Comparison of ENCODE assay signal across 13 mouse cellular contexts in genomic region chr5:30111771-30112170, GRCm38 (mm10). TPM values are rescaled to one million over a fixed set of nuclear protein-coding genes. Genes with fewer than 3 reads are reported as not detected.
DNase-seq lines count a peak whose midpoint lies in the region; ATAC-seq and TF ChIP-seq lines count a peak whose summit lies in the region.
"Had no signal": no experiment of that assay in that cellular context is flagged by ENCODE, and none has a peak within 500 bp of the region (broad histone marks: within the 10 kb centered on the region; RNA-seq: fewer than 3 reads in every experiment).

No protein-coding gene starts in this region.

- TF ChIP-seq POLR2A in heart, adult 2 months (IDR thresholded peaks at IDR 0.05; ENCODE audit: insufficient read depth, low read depth, low read length), result no peak

- ATAC-seq in heart, embryonic 14.5 days (ENCODE audit: insufficient number of reproducible peaks, insufficient read depth, low FRiP score, low read depth), result no peak
- ATAC-seq in hindbrain, postnatal 0 days, result no peak
- no peak for ATAC-seq in neural tube, embryonic 15.5 days (ENCODE audit: low FRiP score)

- H3K79me2 ChIP-seq in heart, adult 2 months (replicated peaks; ENCODE audit: control insufficient read depth, insufficient read depth, low read length), result no peaks in the 10 kb centered on the region

- H3K4me1 ChIP-seq in heart, embryonic 14.5 days (ENCODE audit: control insufficient read depth in 2 of 2, insufficient read depth in 2 of 2, low read length in 2 of 2), result peaks cover 16 to 20% of the 10 kb centered on the region in 2 experiments
- H3K4me1 ChIP-seq in heart, adult 2 months (ENCODE audit: control insufficient read depth, insufficient read depth, low read length), result peaks cover 1% of the 10 kb centered on the region; the same call in 1 of the 2 replicates
- peaks cover 28% of the 10 kb centered on the region for H3K4me1 ChIP-seq in hindbrain, postnatal 0 days (ENCODE audit: insufficient read depth, low read length)
- H3K4me1 ChIP-seq in neural tube, embryonic 15.5 days, result peaks cover 59% of the 10 kb centered on the region

- H3K9me3 ChIP-seq in heart, embryonic 14.5 days (ENCODE audit: control insufficient read depth, low read length), result no peaks in the 10 kb centered on the region
- H3K9me3 ChIP-seq in hindbrain, postnatal 0 days (ENCODE audit: low read length), result no peaks in the 10 kb centered on the region
- H3K9me3 ChIP-seq in neural tube, embryonic 15.5 days (replicated peaks), result no peaks in the 10 kb centered on the region

- no peak overlapping the region for H3K4me3 ChIP-seq in heart, embryonic 14.5 days (ENCODE audit: control insufficient read depth in 1 of 2, insufficient read depth in 1 of 2, low read depth in 1 of 2, low read length in 2 of 2)
- no peak overlapping the region for H3K4me3 ChIP-seq in heart, adult 2 months
- no peak overlapping the region for H3K4me3 ChIP-seq in hindbrain, postnatal 0 days (ENCODE audit: low read length)
- H3K4me3 ChIP-seq in neural tube, embryonic 15.5 days (replicated peaks), result no peak overlapping the region

- peaks cover 3% of the 10 kb centered on the region; the same call in 1 of the 2 replicates for H3K36me3 ChIP-seq in heart, embryonic 14.5 days (ENCODE audit: control insufficient read depth, insufficient read depth, low read length)
- no peaks in the 10 kb centered on the region for H3K36me3 ChIP-seq in heart, adult 2 months (ENCODE audit: control insufficient read depth, insufficient read depth, low read length)
- no peaks in the 10 kb centered on the region for H3K36me3 ChIP-seq in hindbrain, postnatal 0 days (ENCODE audit: insufficient read depth, low read length)
- no peaks in the 10 kb centered on the region for H3K36me3 ChIP-seq in neural tube, embryonic 15.5 days

- H3K27ac ChIP-seq in heart, embryonic 14.5 days (replicated peaks in 1 of 2; ENCODE audit: control insufficient read depth in 1 of 2, insufficient read depth in 1 of 2, low read depth in 2 of 2, low read length in 2 of 2), result no peak overlapping the region
- H3K27ac ChIP-seq in heart, adult 2 months, result no peak overlapping the region
- H3K27ac ChIP-seq in hindbrain, postnatal 0 days, result no peak overlapping the region
- H3K27ac ChIP-seq in neural tube, embryonic 15.5 days (replicated peaks), result no peak overlapping the region

- H3K9ac ChIP-seq in heart, embryonic 14.5 days (ENCODE audit: low read length), result no peak overlapping the region
- no peak overlapping the region for H3K9ac ChIP-seq in heart, adult 2 months (ENCODE audit: low read depth, low read length)
- H3K9ac ChIP-seq in hindbrain, postnatal 0 days (replicated peaks; ENCODE audit: low read length), result no peak overlapping the region
- no peak overlapping the region for H3K9ac ChIP-seq in neural tube, embryonic 15.5 days (replicated peaks)

- no peak for DNase-seq in heart, adult 2 months
- DNase-seq in right cerebral cortex, postnatal 10 days (ENCODE audit: low spot score in 2 of 2), result peak; percentile 18 to 19
- DNase-seq in right cerebral cortex, adult 18-20 months, result no peak
- no peak for DNase-seq in hindbrain, postnatal 0 days (ENCODE audit: low spot score)
- no peak for DNase-seq in gastrocnemius, postnatal 4 days (ENCODE audit: low spot score in 2 of 2)
- DNase-seq in cerebellum, postnatal 10 days, result no peak
- DNase-seq: gastrocnemius, postnatal 25 days; lung, adult 18-20 months; spleen, adult 18-20 months; thymus, postnatal 25 days had no signal

- WGBS in heart, embryonic 14.5 days, result 67% methylated on average over 3 of the region's 3 CpGs
- WGBS in heart, adult 2 months, result 68% methylated on average over 3 of the region's 3 CpGs
- 56% methylated on average over 3 of the region's 3 CpGs for WGBS in hindbrain, postnatal 0 days
- WGBS in neural tube, embryonic 15.5 days, result 69% methylated on average over 3 of the region's 3 CpGs

- intact Hi-C loops in heart, adult 2 months (cut with DNase I), result loop anchor here (10.0 kb wide), 1 partner anchor 287 kb away; no protein-coding TSS in a partner anchor

- H3K4me2 ChIP-seq in heart, embryonic 14.5 days (ENCODE audit: low read length), result peak overlapping the region; percentile 60
- H3K4me2 ChIP-seq in hindbrain, postnatal 0 days (ENCODE audit: low read depth, low read length), result no peak overlapping the region
- peak overlapping the region; percentile 49 for H3K4me2 ChIP-seq in neural tube, embryonic 15.5 days

- TF ChIP-seq EP300 in heart, adult 2 months (IDR thresholded peaks at IDR 0.05; ENCODE audit: insufficient read depth, low read depth, low read length), result no peak

- peaks cover 81% of the 10 kb centered on the region for H3K27me3 ChIP-seq in heart, embryonic 14.5 days (ENCODE audit: control insufficient read depth, insufficient read depth, low read length)
- H3K27me3 ChIP-seq in heart, adult 2 months (ENCODE audit: control insufficient read depth, insufficient read depth, low read length), result peaks cover 2% of the 10 kb centered on the region; the same call in 1 of the 2 replicates
- H3K27me3 ChIP-seq in hindbrain, postnatal 0 days (ENCODE audit: insufficient read depth, low read length), result no peaks in the 10 kb centered on the region
- peaks cover 10% of the 10 kb centered on the region; the same call in 1 of the 2 replicates for H3K27me3 ChIP-seq in neural tube, embryonic 15.5 days (replicated peaks)

- no peak; the same call in 1 of the 2 replicates for TF ChIP-seq CTCF in heart, adult 2 months (IDR thresholded peaks at IDR 0.05)
- TF ChIP-seq CTCF in hindbrain, postnatal 0 days (IDR thresholded peaks at IDR 0.05; ENCODE audit: low read depth), result peak; percentile 30

RNA-seq across cellular contexts. Expression of gene 3110082J24Rik, which starts 5.9 kb away (rescaled TPM):
- not detected in 2 replicates for polyA plus RNA-seq in heart, embryonic 14.5 days (2014; fragmentation: Nextera tagmentation; extraction: Ambion mirVana)
- not detected for total RNA-seq in heart, adult 2 months (2021)
- polyA plus RNA-seq in heart, adult 2 months (2012; rRNA removed), result not detected in 2 replicates
- total RNA-seq in hindbrain, postnatal 0 days (2014; rRNA removed), result 3.2 and 6.3 TPM in 2 replicates
- 4.3 and 4.9 TPM in 2 replicates for polyA plus RNA-seq in hindbrain, postnatal 0 days (2015; fragmentation: Nextera tagmentation; extraction: Ambion mirVana)
- polyA plus RNA-seq in neural tube, embryonic 15.5 days (2015; fragmentation: Nextera tagmentation; extraction: Ambion mirVana), result 1.8 and 3.1 TPM in 2 replicates
- not detected for total RNA-seq in gastrocnemius, postnatal 4 days (2021)
- total RNA-seq: gastrocnemius, postnatal 25 days had no signal
- polyA plus RNA-seq: intestine, embryonic 14.5 days had no signal

RNA-seq across cellular contexts. Expression of gene Garem2, which starts 6.8 kb away (rescaled TPM):
- 0.26 and 0.30 TPM in 2 replicates for polyA plus RNA-seq in heart, embryonic 14.5 days (2014; fragmentation: Nextera tagmentation; extraction: Ambion mirVana)
- total RNA-seq in heart, adult 2 months (2021), result under 1 TPM; 0.07 to 0.13 TPM
- 0.23 and 0.44 TPM in 2 replicates for polyA plus RNA-seq in heart, adult 2 months (2012; rRNA removed)
- total RNA-seq in hindbrain, postnatal 0 days (2014; rRNA removed), result 26.7 and 26.9 TPM in 2 replicates
- polyA plus RNA-seq in hindbrain, postnatal 0 days (2015; fragmentation: Nextera tagmentation; extraction: Ambion mirVana), result 9.5 and 9.7 TPM in 2 replicates
- 8.2 and 9.6 TPM in 2 replicates for polyA plus RNA-seq in neural tube, embryonic 15.5 days (2015; fragmentation: Nextera tagmentation; extraction: Ambion mirVana)
- total RNA-seq in gastrocnemius, postnatal 4 days (2021), result under 1 TPM; 0.17 to 0.29 TPM
- total RNA-seq: gastrocnemius, postnatal 25 days had no signal

RNA-seq across cellular contexts. Expression of gene Tyms, which starts 38.4 kb away (rescaled TPM):
- 91.7 and 101 TPM in 2 replicates for polyA plus RNA-seq in heart, embryonic 14.5 days (2014; fragmentation: Nextera tagmentation; extraction: Ambion mirVana)
- total RNA-seq in heart, adult 2 months (2021), result 1 to 10 TPM; 2.3 to 3.8 TPM
- 3.3 and 4.2 TPM in 2 replicates for polyA plus RNA-seq in heart, adult 2 months (2012; rRNA removed)
- total RNA-seq in hindbrain, postnatal 0 days (2014; rRNA removed), result 8.3 and 15.4 TPM in 2 replicates
- polyA plus RNA-seq in hindbrain, postnatal 0 days (2015; fragmentation: Nextera tagmentation; extraction: Ambion mirVana), result 35.2 and 36.2 TPM in 2 replicates
- polyA plus RNA-seq in neural tube, embryonic 15.5 days (2015; fragmentation: Nextera tagmentation; extraction: Ambion mirVana), result 40.9 and 93.4 TPM in 2 replicates
- 10 to 100 TPM; 40.8 to 41.2 TPM for total RNA-seq in gastrocnemius, postnatal 4 days (2021)

RNA-seq across cellular contexts. Expression of gene Hadha, which starts 43.2 kb away (rescaled TPM):
- polyA plus RNA-seq in heart, embryonic 14.5 days (2014; fragmentation: Nextera tagmentation; extraction: Ambion mirVana), result 223 and 246 TPM in 2 replicates
- total RNA-seq in heart, adult 2 months (2021), result 1,000 to 10,000 TPM; 1,174 to 1,333 TPM
- polyA plus RNA-seq in heart, adult 2 months (2012; rRNA removed), result 367 and 592 TPM in 2 replicates
- total RNA-seq in hindbrain, postnatal 0 days (2014; rRNA removed), result 50.1 and 50.4 TPM in 2 replicates
- polyA plus RNA-seq in hindbrain, postnatal 0 days (2015; fragmentation: Nextera tagmentation; extraction: Ambion mirVana), result 68.0 and 79.1 TPM in 2 replicates
- 67.2 and 89.6 TPM in 2 replicates for polyA plus RNA-seq in neural tube, embryonic 15.5 days (2015; fragmentation: Nextera tagmentation; extraction: Ambion mirVana)
- total RNA-seq in gastrocnemius, postnatal 4 days (2021), result 100 to 1,000 TPM; 337 to 342 TPM

RNA-seq across cellular contexts. Expression of gene Hadhb, which starts 43.3 kb away (rescaled TPM):
- 421 and 422 TPM in 2 replicates for polyA plus RNA-seq in heart, embryonic 14.5 days (2014; fragmentation: Nextera tagmentation; extraction: Ambion mirVana)
- 1,000 to 10,000 TPM; 1,981 to 2,338 TPM for total RNA-seq in heart, adult 2 months (2021)
- 1,187 and 1,731 TPM in 2 replicates for polyA plus RNA-seq in heart, adult 2 months (2012; rRNA removed)
- total RNA-seq in hindbrain, postnatal 0 days (2014; rRNA removed), result 56.8 and 68.3 TPM in 2 replicates
- 59.9 and 67.5 TPM in 2 replicates for polyA plus RNA-seq in hindbrain, postnatal 0 days (2015; fragmentation: Nextera tagmentation; extraction: Ambion mirVana)
- 57.5 and 86.0 TPM in 2 replicates for polyA plus RNA-seq in neural tube, embryonic 15.5 days (2015; fragmentation: Nextera tagmentation; extraction: Ambion mirVana)
- 100 to 1,000 TPM; 228 TPM for total RNA-seq in gastrocnemius, postnatal 4 days (2021)

Comparison
In these comparisons a context has a peak if more than half of its experiments do, and no peak if none do; other contexts are left out.
1. DNase-seq: peak in right cerebral cortex, postnatal 10 days (2 of 2); none in heart, adult 2 months (0 of 2), right cerebral cortex, adult 18-20 months (single experiment), hindbrain, postnatal 0 days (single experiment), gastrocnemius, postnatal 4 days (0 of 2) and cerebellum, postnatal 10 days (0 of 2).